Mouse (Mus musculus): ENCODE measurements around the gene Tmsb15b2. TPM values are rescaled to one million over a fixed set of nuclear protein-coding genes. Genes with fewer than 3 reads are reported as not detected.
"Not testable (repeated sequence)": the region's sequence is repeated elsewhere in the genome, so short reads cannot be mapped to it uniquely, and the experiment has no call there.

Tmsb15b2 gene
- 10 to 100 TPM; 36.1 to 53.7 TPM for total RNA-seq (2021)
- long read RNA-seq, transcript Tmsb15b2-201 (3 exons, 450 nt) = major isoform, 28 of 28 reads
- long read RNA-seq, partial matches to known transcripts = 0 of 28 reads
- long read RNA-seq, other reads (novel, unspliced or antisense) = 0 of 28 reads

DNA sequence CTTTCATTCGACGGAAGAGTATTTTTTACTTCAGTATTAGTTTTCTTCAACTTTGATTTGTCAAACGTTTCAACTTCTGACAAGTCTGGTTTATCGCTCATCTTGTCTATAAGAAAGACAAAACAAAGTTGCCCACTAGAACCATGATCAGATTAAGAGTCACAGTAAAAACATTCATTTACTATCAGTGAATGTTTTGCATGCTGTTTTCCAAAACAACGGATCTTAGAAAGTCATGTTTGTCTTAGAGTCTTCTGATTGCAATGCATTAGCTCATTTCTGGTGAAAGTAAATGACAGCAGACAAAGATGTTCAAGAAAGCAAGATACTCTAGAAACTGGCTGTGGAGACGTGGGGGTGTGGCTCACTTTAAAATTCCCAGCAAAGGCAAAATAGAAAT, at the start of gene Tmsb15b2:
Tmsb15b2 (minus strand) TSS at position 101 of the 400 bp plus-strand sequence.
- not testable (repeated sequence) for DNase-seq (ENCODE audit: low spot score in 2 of 2)

GRCm38 (mm10) chrX:137019310-137019709, 44.0 kb upstream of the Tmsb15b2 start:
- DNase-seq (ENCODE audit: low spot score in 2 of 2) = peak; percentile 58 to 62

- no peak for DNase-seq (ENCODE audit: low spot score in 2 of 2)
Measured at GRCm38 (mm10) chrX:137017668-137018067, 42.4 kb upstream of the Tmsb15b2 start.

- DNase-seq (ENCODE audit: low spot score in 2 of 2) = peak in 1 of 2 experiments; percentile 49
Measured at GRCm38 (mm10) chrX:137015099-137015709, 39.9 kb upstream of the Tmsb15b2 start.

DNA sequence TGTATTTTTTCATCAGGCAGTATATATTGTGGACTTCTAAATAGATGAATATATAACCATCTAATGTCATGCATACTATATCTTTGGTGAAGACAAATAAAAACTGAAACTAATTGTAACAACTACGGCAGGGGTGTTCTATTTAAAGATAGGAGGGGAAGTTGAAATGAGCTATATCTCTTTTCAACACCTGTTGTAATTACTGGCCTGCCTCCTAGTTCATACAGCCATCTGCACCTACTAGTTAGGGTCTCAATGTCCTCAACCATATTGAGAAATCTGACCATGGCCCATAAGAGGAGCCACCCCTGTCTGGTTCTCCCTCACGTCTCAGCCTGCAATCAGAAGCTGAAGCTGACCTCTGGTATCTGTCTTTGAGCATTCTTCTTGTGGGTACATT, 21.0 kb upstream of the Tmsb15b2 start:
- no peak for DNase-seq (ENCODE audit: low spot score in 2 of 2)

DNA sequence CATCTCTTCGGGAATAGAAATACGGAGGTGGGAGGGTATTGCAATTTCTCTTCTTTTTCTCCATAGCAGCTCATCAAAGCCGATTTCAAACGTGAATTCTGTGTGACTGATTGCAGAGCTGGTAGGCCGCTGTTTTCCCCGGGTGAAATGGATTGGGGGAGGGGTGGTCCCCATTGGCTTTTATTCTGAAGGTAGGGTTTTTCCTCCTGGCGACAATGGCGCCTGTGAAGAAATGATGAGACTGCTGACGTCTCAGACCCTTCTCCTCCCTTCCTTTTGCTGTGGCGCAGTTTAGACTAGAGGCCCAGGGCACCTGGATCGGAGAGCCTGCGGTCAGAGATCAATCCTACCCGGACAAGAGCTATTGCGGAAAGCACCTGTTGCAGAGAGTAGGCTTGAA, 18.3 kb upstream of the Tmsb15b2 start:
- DNase-seq (ENCODE audit: low spot score in 2 of 2) = peak in 1 of 2 experiments; percentile 42

DNA sequence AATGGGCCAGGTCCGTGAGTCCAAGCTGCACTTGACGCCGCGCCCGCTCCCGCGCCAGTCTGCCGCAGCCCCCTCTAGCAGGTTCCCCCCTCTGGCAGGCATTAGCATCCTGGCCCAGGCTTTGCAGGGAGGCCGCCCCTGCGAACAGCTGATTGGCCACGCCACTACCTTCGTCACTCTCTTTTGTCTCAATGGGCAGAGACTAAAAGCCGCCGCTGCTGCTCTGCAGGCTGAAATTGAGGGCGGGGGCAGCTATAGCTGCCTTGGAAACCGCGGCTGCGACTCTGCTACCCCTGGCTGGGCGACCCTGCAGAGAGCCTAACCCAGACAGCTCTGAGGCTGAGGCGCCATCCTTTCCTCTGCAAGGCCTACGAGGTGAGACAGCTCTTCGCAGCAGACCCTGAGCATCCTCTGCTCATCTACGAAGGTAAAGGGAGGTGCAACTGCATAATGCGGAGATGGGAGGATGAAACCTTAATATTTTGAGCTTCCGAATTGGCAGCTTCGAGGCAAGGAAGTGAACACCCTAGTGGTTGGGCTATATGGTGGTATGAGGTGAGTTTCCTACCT, 17.8 kb upstream of the Tmsb15b2 start, which contains the start of gene Zcchc18:
Zcchc18 (plus strand) TSS at position 178 of the 570 bp plus-strand sequence.
- DNase-seq (ENCODE audit: low spot score in 2 of 2) = peak; percentile 72 to 82

DNA sequence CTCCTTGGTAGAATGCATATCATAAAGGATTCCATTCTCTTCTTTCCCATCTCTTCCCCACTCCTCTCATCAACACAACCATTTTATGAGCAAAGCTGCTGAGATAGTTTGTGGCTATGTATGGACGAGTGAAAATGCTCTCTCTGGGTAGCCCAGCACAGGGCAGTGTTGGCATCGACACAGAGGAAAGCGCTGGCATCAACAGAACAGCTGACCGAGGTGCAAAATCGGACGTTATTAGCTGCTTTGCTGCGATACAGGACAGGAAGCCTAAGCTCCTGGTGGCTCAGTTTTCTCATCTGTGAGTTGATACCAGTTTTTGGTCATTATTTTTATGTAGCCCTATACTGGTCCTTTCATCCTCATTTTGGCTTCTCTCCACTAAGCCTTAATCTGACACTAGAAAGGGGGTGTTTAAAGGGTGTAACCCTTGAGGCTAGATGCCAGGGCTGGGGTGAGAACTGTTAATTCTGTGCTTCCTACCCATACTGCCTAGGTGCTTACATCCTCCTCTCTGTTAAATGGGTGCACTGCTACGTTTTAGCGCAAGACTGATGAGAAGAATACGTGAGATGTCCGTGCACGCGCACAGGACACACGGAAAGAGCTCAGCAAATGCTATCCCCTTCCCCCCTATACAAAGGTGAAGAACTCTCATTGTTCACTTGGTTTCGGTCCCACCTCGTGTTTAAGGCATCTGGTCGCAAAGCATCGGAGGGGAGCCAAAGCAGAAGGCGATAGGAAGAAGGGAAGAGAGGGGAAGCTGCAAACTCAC, 17.1 kb upstream of the Tmsb15b2 start:
- peak in 1 of 2 experiments; percentile 17 for DNase-seq (ENCODE audit: low spot score in 2 of 2)

- DNase-seq (ENCODE audit: low spot score in 2 of 2) = no peak
Measured at GRCm38 (mm10) chrX:136991274-136991673, 16.0 kb upstream of the Tmsb15b2 start.

DNA sequence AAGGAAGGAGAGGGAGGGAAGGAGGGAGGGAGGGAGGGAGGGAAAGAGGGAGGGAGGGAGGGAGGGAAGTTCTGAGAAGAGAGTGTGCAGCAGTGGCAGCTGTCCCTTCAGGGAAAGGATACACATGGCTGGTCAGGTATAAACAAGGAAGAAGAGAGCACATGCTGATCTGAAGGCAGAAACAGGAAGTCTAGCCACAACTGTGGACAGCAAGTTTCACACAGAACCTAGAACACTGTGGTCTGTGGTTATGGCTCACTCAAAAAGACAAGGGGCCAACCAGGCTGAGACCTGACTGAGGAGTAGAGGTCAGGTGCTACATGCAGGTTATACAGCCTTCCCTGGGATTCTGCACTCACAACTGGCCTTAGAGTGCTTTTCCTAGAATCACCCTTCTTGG, 10.7 kb upstream of the Tmsb15b2 start:
- DNase-seq (ENCODE audit: low spot score in 2 of 2) = no peak

GRCm38 (mm10) chrX:136978616-136979015, 3.3 kb upstream of the Tmsb15b2 start:
- DNase-seq (ENCODE audit: low spot score in 2 of 2) = no peak

DNA sequence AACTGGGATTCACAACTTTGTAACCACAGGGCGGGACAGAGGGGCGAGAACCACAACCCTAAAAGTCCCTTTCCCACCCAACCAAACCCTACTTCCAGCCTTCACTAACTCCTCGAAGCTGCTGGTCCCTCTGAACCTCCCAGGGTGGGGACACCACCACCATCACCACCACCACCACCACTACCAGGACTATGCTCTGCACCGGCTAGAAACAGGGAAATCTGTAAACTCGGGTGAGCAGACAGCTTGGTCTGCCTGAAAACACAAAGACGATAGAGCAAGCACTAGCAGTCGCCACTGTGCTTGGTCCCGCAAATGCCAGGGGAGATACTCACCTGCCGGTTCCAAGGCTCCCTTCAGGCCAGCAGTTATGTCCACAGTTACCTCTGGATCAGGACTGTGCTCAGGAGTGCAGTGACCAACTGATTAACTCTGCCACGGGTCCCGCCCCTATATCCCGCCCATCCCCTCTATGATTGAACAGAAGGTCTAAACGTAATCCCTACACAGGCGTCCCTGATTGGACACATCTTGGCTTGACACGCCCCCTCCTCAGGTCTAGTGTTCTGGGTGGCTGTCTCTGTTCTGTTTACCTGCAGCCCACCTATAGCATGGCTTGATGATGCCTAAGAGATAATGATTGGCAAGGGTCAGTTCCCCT, 1.3 kb upstream of the Tmsb15b2 start, which contains the start of the genes Tmsb15l and Tmsb15b1:
Tmsb15l (minus strand) TSS at position 446 of the 661 bp plus-strand sequence.
Tmsb15b1 (minus strand) TSS at position 451 of the 661 bp plus-strand sequence.
- DNase-seq (ENCODE audit: low spot score in 2 of 2) = peak; percentile 51 to 59

- DNase-seq (ENCODE audit: low spot score in 2 of 2) = peak in 1 of 2 experiments; percentile 41
Measured at GRCm38 (mm10) chrX:136959688-136960087, 15.6 kb downstream of the Tmsb15b2 start.

DNA sequence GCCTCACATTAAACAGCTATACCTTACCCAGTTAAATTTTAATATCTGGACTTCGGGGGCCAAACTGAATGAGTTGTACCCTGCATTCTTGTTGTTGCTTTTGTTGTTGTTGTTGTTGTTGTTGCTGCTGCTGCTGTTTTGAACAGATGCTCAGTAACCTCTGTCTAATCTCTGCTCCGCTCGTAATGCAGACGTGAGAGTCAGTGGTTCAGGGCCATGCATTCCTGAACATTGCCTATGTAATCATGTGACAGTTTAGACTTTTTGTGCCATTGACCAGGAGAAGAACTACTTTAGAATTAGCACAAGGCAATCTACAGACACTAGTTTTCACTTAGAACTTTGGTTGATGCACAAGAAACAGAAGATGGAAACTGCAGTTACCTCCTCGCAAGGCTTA, 17.0 kb downstream of the Tmsb15b2 start:
- not testable (repeated sequence) for DNase-seq (ENCODE audit: low spot score in 2 of 2)

DNA sequence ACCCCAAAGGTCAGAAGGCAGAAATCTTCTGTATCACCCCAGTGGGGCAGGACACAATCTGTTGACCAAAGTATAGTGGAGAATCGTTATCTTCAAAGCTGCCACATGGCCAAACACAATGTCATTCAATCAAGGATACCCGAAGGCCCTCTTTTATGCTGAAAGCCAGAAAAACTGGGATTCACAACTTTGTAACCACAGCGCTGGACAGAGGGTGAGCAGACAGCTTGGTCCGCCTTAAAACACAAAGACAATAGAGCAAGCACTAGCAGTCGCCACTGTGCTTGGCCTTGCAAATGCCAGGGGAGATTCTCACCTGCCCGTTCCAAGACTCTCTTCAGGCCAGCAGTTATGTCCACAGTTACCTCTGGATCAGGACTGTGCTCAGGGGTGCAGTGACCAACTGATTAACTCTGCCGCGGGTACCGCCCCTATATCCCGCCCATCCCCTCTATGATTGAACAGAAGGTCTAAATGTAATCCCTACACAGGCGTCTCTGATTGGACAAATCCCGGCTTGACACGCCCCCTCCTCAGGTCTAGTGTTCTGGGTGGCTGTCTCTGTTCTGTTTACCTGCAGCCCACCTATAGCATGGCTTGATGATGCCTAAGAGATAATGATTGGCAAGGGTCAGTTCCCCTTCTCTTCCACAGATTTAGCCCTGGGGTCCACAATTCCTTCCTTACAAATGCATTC, 17.6 kb downstream of the Tmsb15b2 start:
- peak; percentile 46 to 77 for DNase-seq (ENCODE audit: low spot score in 2 of 2)

DNA sequence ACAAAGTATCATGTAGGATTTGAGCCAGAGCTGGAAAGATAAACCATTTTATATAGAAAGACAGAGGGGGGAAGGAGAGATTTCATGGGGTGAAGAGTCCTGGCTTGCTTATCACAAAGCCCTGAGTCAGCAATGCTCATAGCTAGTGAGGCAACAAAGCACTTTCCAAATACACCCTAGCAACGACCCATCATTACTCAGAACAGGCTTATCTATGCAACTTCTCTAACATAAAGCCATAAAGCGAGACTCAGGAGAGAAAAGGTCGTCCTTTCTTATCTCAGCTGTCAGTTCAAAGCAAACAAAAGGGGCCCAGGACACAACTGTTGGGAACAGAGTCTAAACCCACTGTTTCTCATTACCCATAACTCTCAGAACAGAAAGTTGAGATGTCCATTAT, 37.3 kb downstream of the Tmsb15b2 start:
- no peak for DNase-seq (ENCODE audit: low spot score in 2 of 2)

- no peak for DNase-seq (ENCODE audit: low spot score in 2 of 2)
Measured at GRCm38 (mm10) chrX:136927031-136927430, 48.3 kb downstream of the Tmsb15b2 start, which contains the start of gene H2bfm. Gene H2bfm (plus strand): TSS chrX:136927325.

GRCm38 (mm10) chrX:136925863-136926262, 49.4 kb downstream of the Tmsb15b2 start:
- no peak for DNase-seq (ENCODE audit: low spot score in 2 of 2)
